16 mouse cellular contexts compared by ENCODE assay signal in the genomic region with DNA sequence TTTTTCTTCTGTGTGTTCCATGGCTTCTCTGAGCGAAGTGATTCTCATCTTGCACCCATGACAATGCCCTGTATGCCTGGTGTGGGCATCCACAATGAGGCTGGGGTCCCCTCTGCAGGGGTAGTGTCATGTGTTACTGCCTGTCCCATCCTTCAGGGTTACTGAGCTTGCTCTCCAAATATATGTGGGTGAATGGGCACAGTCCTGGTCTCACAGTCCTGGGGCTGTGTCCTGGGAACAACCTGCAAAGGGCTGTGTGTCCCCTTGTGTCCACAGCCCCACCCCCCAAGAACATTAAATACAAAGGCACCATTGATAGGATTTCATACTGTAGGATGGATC.
DNase-seq lines count a peak whose midpoint lies in the region; ATAC-seq lines count a peak whose summit lies in the region.
"Had no signal": no experiment of that assay in that cellular context is flagged by ENCODE, and none has a peak within 500 bp of the region (broad histone marks: within the 10 kb centered on the region; RNA-seq: fewer than 3 reads in every experiment).

No protein-coding gene starts in this region.

- intact Hi-C loops in left cerebral cortex, postnatal 14 days (cut with DNase I) = no loop called here

- H3K4me1 ChIP-seq in forebrain, embryonic 11.5 days (replicated peaks; ENCODE audit: control insufficient read depth, insufficient read depth, low read length) = no peaks in the 10 kb centered on the region; the same call in 1 of the 2 replicates
- H3K4me1 ChIP-seq in forebrain, embryonic 10.5 days = peaks cover 29% of the 10 kb centered on the region
- peaks cover 7% of the 10 kb centered on the region; the same call in 1 of the 2 replicates for H3K4me1 ChIP-seq in hindbrain, embryonic 11.5 days (replicated peaks; ENCODE audit: control insufficient read depth, insufficient read depth, low read length)
- H3K4me1 ChIP-seq in midbrain, embryonic 12.5 days = peaks cover 29% of the 10 kb centered on the region
- H3K4me1 ChIP-seq in neural tube, embryonic 15.5 days = peaks cover 30% of the 10 kb centered on the region
- H3K4me1 ChIP-seq: limb, embryonic 13.5 days had no signal

- H3K9me3 ChIP-seq in forebrain, embryonic 11.5 days (ENCODE audit: control insufficient read depth, low read length) = no peaks in the 10 kb centered on the region
- no peaks in the 10 kb centered on the region for H3K9me3 ChIP-seq in forebrain, embryonic 10.5 days
- H3K9me3 ChIP-seq in hindbrain, embryonic 11.5 days (ENCODE audit: control insufficient read depth, low read length) = no peaks in the 10 kb centered on the region
- no peaks in the 10 kb centered on the region for H3K9me3 ChIP-seq in midbrain, embryonic 12.5 days
- H3K9me3 ChIP-seq in neural tube, embryonic 15.5 days (replicated peaks) = no peaks in the 10 kb centered on the region
- H3K9me3 ChIP-seq: limb, embryonic 13.5 days had no signal

- 54% methylated on average over 1 of the region's 1 CpGs for WGBS in forebrain, embryonic 11.5 days
- 84% methylated on average over 1 of the region's 1 CpGs for WGBS in forebrain, embryonic 10.5 days
- WGBS in hindbrain, embryonic 11.5 days = 35% methylated on average over 1 of the region's 1 CpGs
- 41% methylated on average over 1 of the region's 1 CpGs for WGBS in midbrain, embryonic 12.5 days
- whole genome bisulfite sequencing in neural tube, embryonic 15.5 days = 25% methylated on average over 1 of the region's 1 CpGs

- H3K4me2 ChIP-seq in forebrain, embryonic 11.5 days (ENCODE audit: low read depth, low read length, severe bottlenecking) = no peak overlapping the region
- H3K4me2 ChIP-seq in hindbrain, embryonic 11.5 days (replicated peaks; ENCODE audit: low read depth, low read length) = no peak overlapping the region
- H3K4me2 ChIP-seq in midbrain, embryonic 12.5 days (replicated peaks) = no peak overlapping the region
- H3K4me2 ChIP-seq in neural tube, embryonic 15.5 days = no peak overlapping the region
- H3K4me2 ChIP-seq: limb, embryonic 13.5 days had no signal

- H3K36me3 ChIP-seq in forebrain, embryonic 11.5 days (ENCODE audit: control insufficient read depth, insufficient read depth, low read length) = no peaks in the 10 kb centered on the region
- no peaks in the 10 kb centered on the region for H3K36me3 ChIP-seq in forebrain, embryonic 10.5 days (replicated peaks)
- no peaks in the 10 kb centered on the region for H3K36me3 ChIP-seq in hindbrain, embryonic 11.5 days (ENCODE audit: control insufficient read depth, insufficient read depth, low read length)
- no peaks in the 10 kb centered on the region for H3K36me3 ChIP-seq in midbrain, embryonic 12.5 days
- H3K36me3 ChIP-seq in neural tube, embryonic 15.5 days = peaks cover 9% of the 10 kb centered on the region; the same call in 1 of the 2 replicates
- H3K36me3 ChIP-seq: limb, embryonic 13.5 days had no signal

- no peak overlapping the region for H3K27ac ChIP-seq in forebrain, embryonic 11.5 days (ENCODE audit: low read depth, low read length)
- no peak overlapping the region; the same call in 1 of the 2 replicates for H3K27ac ChIP-seq in forebrain, embryonic 10.5 days
- H3K27ac ChIP-seq in hindbrain, embryonic 11.5 days (ENCODE audit: low read depth, low read length) = 0 out of 2 replicates have a peak overlapping the region, but pooled peaks have one; percentile 33
- H3K27ac ChIP-seq in midbrain, embryonic 12.5 days (replicated peaks) = peak overlapping the region; percentile 86
- H3K27ac ChIP-seq in neural tube, embryonic 15.5 days (replicated peaks) = peak overlapping the region; percentile 78; the same call in 1 of the 2 replicates
- H3K27ac ChIP-seq: limb, embryonic 13.5 days had no signal

- peak; percentile 36 for ATAC-seq in forebrain, embryonic 11.5 days (replicated peaks; ENCODE audit: low FRiP score)
- peak; percentile 59 for ATAC-seq in hindbrain, embryonic 11.5 days (ENCODE audit: low FRiP score)
- ATAC-seq in midbrain, embryonic 12.5 days (ENCODE audit: low FRiP score, low read depth) = peak; percentile 70
- peak; percentile 14; the same call in 1 of the 2 replicates for ATAC-seq in neural tube, embryonic 15.5 days (ENCODE audit: low FRiP score)
- no peak for ATAC-seq in activated CD4-positive, CD25-positive, alpha-beta regulatory T cell, adult 4 months
- ATAC-seq: liver, postnatal 0 days had no signal

- no peak overlapping the region for H3K9ac ChIP-seq in forebrain, embryonic 11.5 days (ENCODE audit: low read length)
- H3K9ac ChIP-seq in hindbrain, embryonic 11.5 days (ENCODE audit: low read depth, low read length) = no peak overlapping the region
- H3K9ac ChIP-seq in midbrain, embryonic 12.5 days (replicated peaks) = no peak overlapping the region
- no peak overlapping the region for H3K9ac ChIP-seq in neural tube, embryonic 15.5 days (replicated peaks)
- H3K9ac ChIP-seq: limb, embryonic 13.5 days; liver, postnatal 0 days had no signal

- H3K4me3 ChIP-seq in forebrain, embryonic 11.5 days (ENCODE audit: low read depth, low read length) = no peak overlapping the region
- no peak overlapping the region for H3K4me3 ChIP-seq in forebrain, embryonic 10.5 days
- no peak overlapping the region for H3K4me3 ChIP-seq in hindbrain, embryonic 11.5 days (ENCODE audit: low read depth, low read length)
- no peak overlapping the region for H3K4me3 ChIP-seq in midbrain, embryonic 12.5 days
- no peak overlapping the region for H3K4me3 ChIP-seq in neural tube, embryonic 15.5 days (replicated peaks)
- H3K4me3 ChIP-seq: limb, embryonic 13.5 days had no signal

- no peaks in the 10 kb centered on the region for H3K27me3 ChIP-seq in forebrain, embryonic 11.5 days (ENCODE audit: control insufficient read depth, insufficient read depth, low read length)
- no peaks in the 10 kb centered on the region for H3K27me3 ChIP-seq in forebrain, embryonic 10.5 days (ENCODE audit: poor library complexity, severe bottlenecking)
- H3K27me3 ChIP-seq in hindbrain, embryonic 11.5 days (ENCODE audit: control insufficient read depth, insufficient read depth, low read length) = no peaks in the 10 kb centered on the region; the same call in 1 of the 2 replicates
- H3K27me3 ChIP-seq in midbrain, embryonic 12.5 days = no peaks in the 10 kb centered on the region
- H3K27me3 ChIP-seq in neural tube, embryonic 15.5 days (replicated peaks) = no peaks in the 10 kb centered on the region
- H3K27me3 ChIP-seq: limb, embryonic 13.5 days had no signal

- no peak for DNase-seq in forebrain, embryonic 11.5 days (ENCODE audit: low spot score)
- no peak for DNase-seq in forebrain, embryonic 10.5 days (ENCODE audit: extremely low spot score, low spot score)
- no peak for DNase-seq in hindbrain, embryonic 11.5 days (ENCODE audit: low spot score)
- no peak for DNase-seq in left cerebral cortex, postnatal 14 days (ENCODE audit: low spot score in 2 of 2)
- DNase-seq in gastrocnemius, postnatal 25 days = no peak
- DNase-seq: adrenal gland, postnatal 14 days; cerebellum, adult 2 months; heart, adult 11 months; kidney, postnatal 14 days; liver, postnatal 0 days; lung, postnatal 4 days; thymus, postnatal 25 days had no signal

Comparison
In these comparisons a context has a peak if more than half of its experiments do, and no peak if none do; other contexts are left out.
1. H3K27ac ChIP-seq: peak in hindbrain, embryonic 11.5 days (single experiment), midbrain, embryonic 12.5 days (single experiment) and neural tube, embryonic 15.5 days (single experiment); none in forebrain, embryonic 11.5 days (single experiment) and forebrain, embryonic 10.5 days (single experiment).